Mouse (Mus musculus): Measurements from ENCODE around the gene Mat2b. TPM values are rescaled to one million over a fixed set of nuclear protein-coding genes. Genes with fewer than 3 reads are reported as not detected.

The Mat2b gene
- total RNA-seq, 2 experiments from 2014 or later = 57.9 to 61.8 TPM

DNA sequence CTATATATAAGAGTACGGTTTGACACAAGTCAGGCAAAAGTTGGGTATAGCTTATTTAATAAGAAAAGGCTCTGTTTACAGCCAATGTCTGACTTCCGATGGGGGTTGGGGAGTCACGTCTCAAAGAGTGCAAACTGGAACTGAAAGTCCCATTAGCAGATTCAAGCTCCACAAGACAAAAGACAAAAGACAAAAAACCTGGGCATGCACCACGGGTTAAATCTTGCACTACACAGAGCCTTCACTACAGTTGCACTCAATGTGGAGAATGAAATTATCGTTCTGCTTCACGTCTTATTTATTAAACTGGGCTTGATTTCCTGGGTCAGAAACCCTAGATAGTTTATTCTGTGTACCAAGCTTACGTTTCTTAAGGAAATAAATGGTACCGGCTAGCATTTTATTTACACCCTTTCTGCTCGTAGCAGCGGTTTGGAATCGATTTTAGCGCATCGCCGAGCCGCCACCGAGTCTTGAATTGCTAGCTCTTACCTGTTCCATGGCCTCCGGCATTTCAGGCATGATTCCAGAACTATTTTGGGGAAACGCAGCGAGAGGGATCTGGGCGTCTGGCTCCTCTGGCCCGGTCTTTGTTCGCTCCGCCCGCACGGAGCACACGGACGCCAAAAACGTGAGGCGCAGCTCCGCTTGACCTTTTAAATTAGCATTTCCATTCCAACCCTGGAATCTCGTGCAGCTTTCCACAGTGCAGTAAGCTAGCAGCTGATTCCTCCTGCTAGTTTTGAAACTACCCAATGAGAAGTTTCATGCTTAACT, 504 bp downstream of the Mat2b start:
- no peak for TF ChIP-seq CTCF (IDR thresholded peaks at IDR 0.05)
- Histone ChIP-seq H3K27ac (peak overlapping the region; percentile 98), H3K4me3 (peak overlapping the region; percentile 89)
- intact Hi-C loops (cut with DNase I) = no loop called here
- peak; percentile 77 for DNase-seq

DNA sequence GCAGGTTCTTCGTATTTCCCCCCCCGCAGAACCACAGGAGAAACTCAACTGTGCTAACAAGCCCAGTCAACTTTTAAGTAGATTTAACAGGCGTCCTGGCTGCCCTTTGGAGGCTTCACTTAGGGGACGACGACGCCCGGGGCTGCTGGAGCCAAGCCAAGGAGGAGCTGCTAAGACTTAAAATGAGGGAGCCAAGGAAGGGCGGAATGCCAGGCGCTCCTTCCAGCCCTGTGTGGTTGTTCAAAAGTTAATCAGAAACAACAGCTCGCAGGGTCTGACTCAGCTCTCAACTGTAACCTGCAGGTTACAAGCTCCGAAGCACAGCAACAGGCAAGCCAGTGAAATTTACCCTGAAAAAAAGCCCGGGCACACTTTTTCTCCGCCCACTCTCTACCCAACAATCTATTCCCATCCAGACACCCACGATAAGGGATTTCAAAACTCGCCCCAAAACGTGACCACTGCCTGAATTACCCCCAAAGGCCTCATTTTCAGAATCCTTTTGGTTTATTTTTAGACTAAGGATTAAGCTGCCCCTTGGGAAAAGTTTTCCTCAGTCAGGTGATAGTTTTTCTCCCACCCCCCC, 1.5 kb downstream of the Mat2b start:
- TF ChIP-seq CTCF (IDR thresholded peaks at IDR 0.05) = no peak
- peak; percentile 86 for DNase-seq
- Histone ChIP-seq H3K27ac (peak overlapping the region; percentile 98), H3K4me3 (peak overlapping the region; percentile 89)
- intact Hi-C loops (cut with DNase I) = loop anchor here (2.0 kb wide), 1 partner anchor 61 kb away; the partner anchor contains the start of gene Ccng1

DNA sequence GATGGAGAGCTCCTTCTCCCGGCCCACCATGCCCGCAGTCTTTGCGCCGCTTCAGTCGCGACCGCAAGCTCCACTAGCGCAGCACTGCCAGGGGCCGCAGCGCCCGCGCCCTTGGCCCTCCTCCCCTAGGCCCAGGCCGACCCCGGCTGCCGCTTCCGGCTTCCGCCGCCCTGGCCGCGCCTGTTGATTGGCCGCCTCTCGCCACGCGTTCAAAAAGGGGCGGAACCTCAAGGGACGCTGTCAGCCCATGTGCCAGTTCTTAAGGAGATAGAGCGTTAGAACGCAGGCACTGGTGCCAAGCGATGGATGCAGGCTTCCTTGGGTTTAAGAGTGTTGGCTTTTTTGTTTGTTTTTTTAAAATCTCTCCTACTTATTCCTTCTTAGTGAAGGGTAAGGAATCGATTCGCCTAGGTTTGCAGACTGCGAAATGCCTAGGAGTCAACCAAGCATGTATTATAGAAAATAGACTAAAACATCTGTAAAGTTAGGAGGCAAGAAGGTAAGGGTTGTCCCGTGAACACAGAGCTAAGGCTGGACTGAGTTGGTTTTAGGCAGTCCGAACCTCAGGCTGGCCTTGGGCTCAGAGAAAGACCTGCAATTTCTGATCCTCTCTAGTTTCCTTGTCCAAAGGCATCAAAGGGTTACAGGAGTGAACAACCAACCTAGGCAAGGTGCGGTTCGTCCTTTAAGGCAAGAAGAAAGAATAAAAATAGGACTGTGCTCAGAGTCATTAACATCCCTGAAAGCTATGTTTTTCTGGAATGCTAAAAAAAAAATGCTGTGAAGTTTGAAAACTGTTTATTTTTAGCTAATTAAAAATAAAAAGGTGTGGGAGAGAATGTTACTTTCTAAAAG, 2.3 kb downstream of the Mat2b start:
- Histone ChIP-seq H3K27ac (peak overlapping the region; percentile 98), H3K4me3 (peak overlapping the region; percentile 89)
- DNase-seq = peak; percentile 97
- intact Hi-C loops (cut with DNase I) = loop anchor here (1.0 to 2.0 kb wide), 2 partner anchors 41 to 62 kb away; partner anchors contain the start of genes Ccng1, Hmmr and Nudcd2
- TF ChIP-seq CTCF (IDR thresholded peaks at IDR 0.05) = no peak

DNA sequence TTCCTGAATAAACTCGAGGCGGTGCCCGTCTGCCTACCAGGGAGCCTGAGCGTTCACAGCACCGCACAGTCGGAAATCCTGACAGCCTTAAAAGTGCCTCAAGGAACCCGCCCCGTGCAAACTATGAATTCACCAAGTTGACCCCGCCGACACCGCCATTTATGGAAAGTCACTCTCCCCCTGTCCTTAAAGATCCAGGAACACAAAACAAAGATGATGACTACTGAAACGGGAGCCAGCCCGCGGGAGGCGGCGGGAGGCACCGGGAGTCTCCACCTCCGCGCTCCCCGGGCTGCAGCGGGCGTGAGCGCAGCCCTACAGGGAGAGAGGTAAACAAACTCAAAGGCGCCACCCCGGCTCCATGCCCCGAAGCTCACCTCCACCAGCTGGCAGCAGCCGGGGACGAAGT, 2.9 kb downstream of the Mat2b start:
- DNase-seq = peak; percentile 63
- Histone ChIP-seq H3K27ac (peak overlapping the region; percentile 98), H3K4me3 (peak overlapping the region; percentile 89)
- TF ChIP-seq CTCF (IDR thresholded peaks at IDR 0.05) = no peak
- intact Hi-C loops (cut with DNase I) = loop anchor here (1.0 to 2.0 kb wide), 2 partner anchors 41 to 63 kb away; partner anchors contain the start of genes Ccng1, Hmmr and Nudcd2

DNA sequence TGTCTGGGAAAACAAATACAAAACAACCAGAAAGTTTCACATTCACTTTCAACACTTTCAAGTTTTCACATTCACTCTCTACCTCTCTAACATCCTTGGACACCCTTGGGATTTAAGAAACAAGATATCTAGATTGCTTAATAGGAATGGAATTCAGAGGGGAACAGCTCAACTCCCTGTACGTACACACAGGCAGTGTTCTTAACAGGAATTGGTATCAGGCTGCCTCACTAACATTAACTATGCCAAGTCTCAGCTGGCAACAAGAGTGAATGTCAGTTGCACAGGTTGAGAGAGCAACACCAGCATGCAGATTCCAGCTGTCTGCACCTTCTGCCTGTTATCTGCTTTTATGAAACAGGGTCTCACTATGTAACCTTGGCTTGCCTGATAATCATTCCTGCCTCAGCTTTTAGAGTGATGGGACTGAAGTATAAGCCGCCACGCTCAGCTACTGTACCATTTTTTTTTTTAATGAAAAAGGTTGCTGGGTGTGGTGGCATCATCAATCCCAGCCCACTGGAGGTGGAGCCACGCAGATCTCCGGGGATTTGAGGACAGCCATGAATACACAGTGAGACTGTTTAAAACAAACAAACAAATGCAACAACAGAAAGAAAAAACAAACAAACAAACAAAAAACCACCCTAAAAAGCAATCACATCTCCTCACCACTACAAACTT, 4.4 kb downstream of the Mat2b start:
- intact Hi-C loops (cut with DNase I) = no loop called here
- no peak for TF ChIP-seq CTCF (IDR thresholded peaks at IDR 0.05)
- no peak for DNase-seq
- Histone ChIP-seq H3K4me3 (peak overlapping the region; percentile 89), H3K27ac (peak overlapping the region; percentile 98)

DNA sequence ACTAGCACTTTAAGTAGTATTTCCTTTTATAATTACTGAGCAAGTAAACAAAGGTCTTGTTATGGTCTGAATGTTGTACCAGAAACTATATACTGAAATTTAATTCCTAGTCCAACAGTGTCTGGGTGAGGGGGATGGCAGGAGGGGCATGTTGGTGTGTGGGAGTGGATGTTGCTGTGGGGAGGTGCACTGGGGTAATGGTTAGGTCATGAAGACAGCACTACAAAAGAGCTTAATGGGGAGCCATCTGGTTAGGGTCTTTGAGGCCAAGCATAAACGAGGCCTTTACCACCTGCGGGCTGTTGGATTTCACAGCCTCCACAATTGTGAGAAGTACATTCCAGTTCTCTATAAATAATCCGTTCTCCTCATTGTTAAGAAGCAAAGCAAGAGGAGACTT, 11.7 kb downstream of the Mat2b start:
- Histone ChIP-seq H3K4me3 (no peak overlapping the region), H3K27ac (no peak overlapping the region)
- TF ChIP-seq CTCF (IDR thresholded peaks at IDR 0.05) = no peak
- intact Hi-C loops (cut with DNase I) = no loop called here
- no peak for DNase-seq

DNA sequence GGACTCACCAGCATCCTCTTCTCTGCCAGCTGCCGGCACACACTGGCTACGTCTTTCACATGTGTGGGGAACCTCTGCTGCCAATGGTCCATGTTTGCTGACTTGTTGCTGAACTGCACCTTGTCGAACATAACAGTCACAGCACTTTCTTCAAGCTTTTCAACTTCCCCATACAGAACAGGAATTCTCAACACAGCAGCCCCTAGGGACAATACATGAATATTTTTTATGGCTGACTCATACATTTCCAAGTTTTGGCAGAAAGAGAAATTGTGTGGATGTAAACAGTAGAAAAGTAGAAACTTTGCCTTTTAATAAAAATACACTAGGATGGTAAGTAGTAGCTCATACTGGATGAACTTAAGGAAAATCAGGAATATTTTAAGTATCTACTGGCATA, 12.5 kb downstream of the Mat2b start:
- no peak for TF ChIP-seq CTCF (IDR thresholded peaks at IDR 0.05)
- intact Hi-C loops (cut with DNase I) = no loop called here
- H3K4me3 ChIP-seq = no peak overlapping the region
- H3K27ac ChIP-seq = no peak overlapping the region
- no peak for DNase-seq

DNA sequence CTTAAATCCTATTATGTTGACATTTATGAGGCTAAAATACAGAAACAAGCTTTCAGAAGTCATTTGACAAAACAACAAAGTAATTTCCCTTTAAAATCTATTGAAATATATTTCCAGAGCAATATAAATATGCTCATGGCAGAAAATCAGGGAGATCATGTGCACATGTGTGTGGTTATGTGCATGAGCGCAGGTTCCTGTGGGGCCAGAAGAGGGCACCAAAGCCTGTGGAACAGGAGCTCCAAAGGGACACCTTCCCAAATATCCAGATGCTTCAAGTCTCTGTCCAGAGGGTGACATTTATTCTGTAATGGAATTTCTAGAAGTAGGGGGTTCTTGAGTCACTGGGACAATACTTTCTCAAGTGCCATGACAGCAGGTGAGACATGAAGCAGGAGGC, 17.8 kb downstream of the Mat2b start:
- Histone ChIP-seq H3K27ac (no peak overlapping the region), H3K4me3 (no peak overlapping the region)
- peak; percentile 54 for TF ChIP-seq CTCF (IDR thresholded peaks at IDR 0.05)
- DNase-seq = peak; percentile 35
- intact Hi-C loops (cut with DNase I) = loop anchor here (5.0 kb wide), 1 partner anchor 85 kb away; no protein-coding TSS in a partner anchor

DNA sequence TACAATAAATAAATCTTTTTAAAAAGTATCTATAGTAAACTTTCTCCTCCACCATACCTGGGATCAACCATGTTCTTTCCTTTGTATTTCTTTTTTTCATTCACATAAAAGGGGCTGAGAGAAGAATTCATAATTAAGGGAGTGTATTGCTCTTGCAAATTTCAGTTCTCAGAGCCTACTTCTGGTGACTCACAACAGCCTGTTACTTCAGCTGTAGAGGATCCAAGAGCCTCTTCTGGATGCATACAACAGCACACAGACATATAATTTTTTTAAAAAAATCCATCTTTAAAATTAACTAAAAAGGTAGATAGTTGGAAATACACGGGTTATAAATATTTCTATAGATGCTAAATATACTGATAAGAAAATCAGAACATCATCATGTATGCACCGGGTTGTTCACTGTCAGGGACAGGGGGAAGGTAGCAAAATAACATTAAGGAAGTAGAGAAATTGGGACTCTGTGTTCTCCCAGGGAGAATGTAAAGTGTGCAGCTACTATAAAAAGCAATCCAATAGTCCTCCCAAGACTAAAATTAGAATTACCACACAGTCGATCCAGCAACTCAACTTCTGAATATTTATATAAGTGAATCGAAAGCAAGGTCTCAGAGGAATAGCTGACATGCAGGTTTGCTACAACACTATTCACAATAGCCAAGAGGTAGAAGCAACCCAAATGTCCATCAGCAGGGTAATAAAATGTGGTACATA, 19.8 kb downstream of the Mat2b start:
- TF ChIP-seq CTCF (IDR thresholded peaks at IDR 0.05) = no peak
- H3K27ac ChIP-seq = peak overlapping the region; percentile 53
- no peak overlapping the region for H3K4me3 ChIP-seq
- DNase-seq = no peak
- intact Hi-C loops (cut with DNase I) = loop anchor here (5.0 kb wide), 1 partner anchor 87 kb away; no protein-coding TSS in a partner anchor

DNA sequence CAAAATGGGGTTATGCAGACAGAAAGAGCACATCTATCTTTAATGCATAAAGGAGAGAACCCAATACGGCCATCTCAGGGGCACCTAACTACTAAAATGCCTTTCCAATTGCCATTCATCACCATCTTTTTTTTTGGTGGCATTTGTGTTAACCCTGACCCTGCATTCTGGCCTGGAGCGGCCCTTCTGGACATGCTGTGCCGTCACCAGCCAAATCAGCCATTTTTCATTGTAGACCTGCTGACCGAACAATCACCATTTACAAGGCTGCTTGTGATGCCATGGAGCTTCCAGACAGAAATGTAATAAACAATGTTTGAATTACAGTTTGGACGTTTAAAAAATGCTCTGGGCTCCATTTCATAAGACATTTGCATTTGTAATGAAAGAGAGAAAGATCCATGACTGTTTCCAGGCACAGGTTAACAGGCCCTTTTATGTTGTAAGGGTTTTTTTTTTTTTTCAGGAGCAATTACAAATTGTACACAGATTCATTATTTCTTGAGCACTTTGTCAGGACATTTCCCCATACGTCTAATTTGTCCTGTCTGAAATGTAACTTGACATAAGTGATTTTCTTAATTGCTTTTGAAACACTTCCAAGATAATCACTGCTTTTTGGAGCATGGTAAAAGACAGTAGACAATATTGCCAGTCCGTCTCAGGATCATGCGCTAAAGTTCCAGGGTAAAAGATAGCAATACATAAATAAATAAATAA, 45.1 kb downstream of the Mat2b start:
- DNase-seq = no peak
- Histone ChIP-seq H3K27ac (no peak overlapping the region), H3K4me3 (no peak overlapping the region)
- intact Hi-C loops (cut with DNase I) = no loop called here
- TF ChIP-seq CTCF (IDR thresholded peaks at IDR 0.05) = no peak

DNA sequence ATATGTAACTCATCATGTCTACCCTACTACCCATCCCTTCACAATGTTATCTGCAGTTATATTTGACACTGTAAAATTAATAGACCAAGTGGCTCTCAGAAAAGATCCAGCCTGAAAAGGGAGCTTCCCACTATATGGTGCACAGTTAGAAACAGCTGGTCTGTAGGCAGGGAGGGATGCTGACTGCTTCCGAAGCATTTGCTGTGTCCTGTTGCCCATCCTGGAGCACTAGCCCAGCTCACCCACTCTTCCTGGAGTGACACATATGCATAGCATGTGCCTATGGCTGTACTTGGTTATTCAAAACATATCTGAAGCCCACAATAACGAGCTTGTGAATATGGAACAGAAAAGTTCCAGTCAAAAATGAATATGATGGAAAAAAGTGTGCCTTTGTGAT, 47.8 kb downstream of the Mat2b start:
- no peak overlapping the region for H3K4me3 ChIP-seq
- intact Hi-C loops (cut with DNase I) = no loop called here
- DNase-seq = no peak
- no peak overlapping the region for H3K27ac ChIP-seq
- TF ChIP-seq CTCF (IDR thresholded peaks at IDR 0.05) = no peak

Other genes starting within 250 kb of the Mat2b start
- under 1 TPM in 1 of 2 experiments, not detected in 1; 0.08 TPM for gene Hmmr, start 38.2 kb upstream of the Mat2b start, total RNA-seq (2021)
- gene Nudcd2, start 38.5 kb upstream of the Mat2b start, total RNA-seq (2021) = 10 to 100 TPM in 1 of 2 experiments, 1 to 10 TPM in 1; 9.9 to 14.0 TPM
- gene Ccng1, start 60.1 kb upstream of the Mat2b start, total RNA-seq (2021) = 100 to 1,000 TPM; 643 to 672 TPM

Measured in gastrocnemius, adult 2 months (tissue).